Mouse (Mus musculus) intestine, postnatal 0 days (tissue): ENCODE data around the gene Pde4b. TPM values are rescaled to one million over a fixed set of nuclear protein-coding genes. Genes with fewer than 3 reads are reported as not detected.

Experiments
- ATAC-seq: fragments of 200-750 bp; cut with Nextera tagmentation; 2 replicates; pipeline ENCODE4 v1.8.0; 2017; ENCODE audit warnings: mild to moderate bottlenecking, moderate TSS enrichment, moderate library complexity
- H3K27ac ChIP-seq: fragments of 300-500 bp; sonication (generic); 2 replicates; pipeline ENCODE4 v1.5.1; 2014; ENCODE audit warnings: mild to moderate bottlenecking, low read depth, low read length, moderate library complexity
- H3K27me3 ChIP-seq: fragments of 300-500 bp; sonication (generic); replicated peaks from 2 replicates; pipeline ENCODE4 v1.6.1; 2014; ENCODE audit warnings: low read length, mixed read lengths; ENCODE audit not compliant: control insufficient read depth, insufficient read depth
- H3K36me3 ChIP-seq: fragments of 300-500 bp; sonication (generic); 2 replicates; pipeline ENCODE4 v1.6.1; 2014; ENCODE audit warnings: mild to moderate bottlenecking, moderate library complexity; ENCODE audit not compliant: control insufficient read depth, insufficient read depth
- H3K4me1 ChIP-seq: fragments of 300-500 bp; sonication (generic); replicated peaks from 2 replicates; pipeline ENCODE4 v1.6.1; 2014; ENCODE audit warnings: antibody characterized with exemption, low read length, mixed read lengths; ENCODE audit not compliant: control insufficient read depth, insufficient read depth
- H3K4me2 ChIP-seq: fragments of 300-500 bp; sonication (generic); replicated peaks from 2 replicates; pipeline ENCODE4 v1.6.1; 2014; ENCODE audit warnings: low read depth, mild to moderate bottlenecking, moderate library complexity
- H3K4me3 ChIP-seq: fragments of 300-500 bp; sonication (generic); 2 replicates; pipeline ENCODE4 v1.5.1; 2014; ENCODE audit warnings: low read depth, low read length
- H3K9ac ChIP-seq: fragments of 300-500 bp; sonication (generic); 2 replicates; pipeline ENCODE4 v1.6.1; 2014; ENCODE audit warnings: mild to moderate bottlenecking, low read depth, low read length
- H3K9me3 ChIP-seq: fragments of 300-500 bp; sonication (generic); 2 replicates; pipeline ENCODE4 v1.6.1; 2016; ENCODE audit warnings: mixed run types; ENCODE audit not compliant: control insufficient read depth
- CTCF ChIP-seq: sonication (generic); IDR thresholded peaks from 2 replicates; pipeline ENCODE4 v1.5.1; 2016; ENCODE audit warnings: low read depth, mild to moderate bottlenecking, control low read depth, antibody characterized with exemption, moderate library complexity
- WGBS: fragments of 180-500 bp; shearing (Covaris S2); extraction: QIAGEN DNeasy Blood & Tissue Kit; methylation state at CpG from one replicate; pipeline ENCODE4 v1.1.7; 2014; 5-methylcytosine and 5-hydroxymethylcytosine counted together
- polyA plus RNA-seq: library from polyadenylated mRNA; unstranded; fragments of >200 nt; fragmentation: Nextera tagmentation; extraction: Ambion mirVana; gene quantifications from 2 replicates; pipeline ENCODE4 v1.2.1, GENCODE M21; 2015

The Pde4b gene
- polyA plus RNA-seq, 1 experiment from 2014 or later = 6.9 TPM

DNA sequence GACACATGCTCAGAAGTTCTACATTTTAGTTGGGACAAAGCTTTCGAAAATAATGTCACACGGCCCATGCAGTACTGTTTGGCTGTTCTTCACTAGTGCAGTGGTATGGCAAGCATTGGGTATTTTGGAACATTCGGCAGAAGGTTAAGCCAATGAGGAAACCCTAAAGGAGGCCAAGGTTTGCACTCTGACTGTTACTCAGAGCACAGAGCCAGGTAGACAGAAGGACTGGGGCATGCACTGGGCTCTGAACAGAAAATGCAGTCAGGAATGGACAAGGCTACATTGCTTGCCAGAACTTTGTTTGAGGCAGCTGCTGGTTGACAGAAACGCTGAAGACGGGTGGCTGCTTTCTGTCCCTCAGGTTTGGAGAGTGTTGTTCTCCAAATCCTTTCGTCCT, 19.4 kb downstream of the Pde4b start:
- Histone ChIP-seq H3K9ac (no peak overlapping the region), H3K4me2 (no peak overlapping the region), H3K27me3 (no peaks in the 10 kb centered on the region), H3K4me3 (no peak overlapping the region), H3K4me1 (no peaks in the 10 kb centered on the region), H3K9me3 (no peaks in the 10 kb centered on the region), H3K36me3 (no peaks in the 10 kb centered on the region), H3K27ac (no peak overlapping the region)
- TF ChIP-seq CTCF = no peak
- WGBS = 89% methylated on average over 6 of the region's 6 CpGs
- ATAC-seq = no peak

DNA sequence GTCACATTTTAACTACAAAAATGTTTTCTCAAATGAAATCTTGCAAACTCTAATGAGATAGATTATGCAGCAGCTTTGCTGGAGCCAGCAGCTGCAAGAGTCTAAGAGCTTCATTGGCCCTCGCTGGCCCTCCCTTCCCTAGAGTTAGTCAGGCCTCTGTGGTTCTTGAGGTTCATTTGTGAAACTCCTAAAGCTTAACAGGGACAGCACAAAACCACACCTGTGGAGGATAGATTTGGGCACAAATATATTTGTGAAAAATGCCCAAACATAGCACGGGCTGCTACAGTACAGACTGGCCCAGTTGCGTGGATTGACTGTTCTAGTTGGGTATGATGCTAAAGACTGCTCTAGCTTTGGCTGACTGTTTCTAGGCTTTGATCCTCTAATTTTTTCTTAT, 32.1 kb downstream of the Pde4b start:
- no peak overlapping the region for H3K4me2 ChIP-seq

DNA sequence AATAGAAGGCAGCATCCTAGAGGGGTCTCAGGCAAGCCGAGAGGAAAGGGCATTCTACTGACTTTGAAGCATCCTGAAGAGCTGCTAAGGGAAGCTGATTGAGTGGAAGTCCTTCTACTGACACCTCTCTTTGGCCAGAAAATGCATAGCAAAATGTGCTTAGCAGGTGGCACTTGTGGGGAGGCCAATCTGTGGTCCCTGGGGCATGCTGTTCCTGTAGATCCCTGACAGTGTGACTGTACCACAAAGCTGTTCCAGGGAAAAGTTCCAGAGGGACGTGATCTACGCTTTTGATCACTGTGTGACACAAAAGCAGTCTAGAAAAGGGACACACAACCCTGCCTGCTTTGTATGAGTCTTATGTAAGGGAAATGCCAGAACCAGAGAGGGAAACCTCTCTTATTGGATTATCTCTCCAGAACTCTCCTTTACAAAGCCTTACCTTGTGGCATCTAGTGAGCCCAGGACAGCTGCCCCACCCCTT, 49.1 kb downstream of the Pde4b start:
- WGBS = 79% methylated on average over 3 of the region's 3 CpGs
- H3K27ac ChIP-seq = no peak overlapping the region
- H3K4me2 ChIP-seq = no peak overlapping the region
- H3K4me3 ChIP-seq = no peak overlapping the region
- H3K9me3 ChIP-seq = no peaks in the 10 kb centered on the region
- TF ChIP-seq CTCF = no peak
- H3K4me1 ChIP-seq = no peaks in the 10 kb centered on the region
- H3K27me3 ChIP-seq = no peaks in the 10 kb centered on the region
- H3K36me3 ChIP-seq = no peaks in the 10 kb centered on the region
- H3K9ac ChIP-seq = no peak overlapping the region
- no peak for ATAC-seq

More for the DNA sequence above, 32.1 kb downstream of the Pde4b start:
- no peak for TF ChIP-seq CTCF
- H3K4me1 ChIP-seq = no peaks in the 10 kb centered on the region
- no peaks in the 10 kb centered on the region for H3K36me3 ChIP-seq
- WGBS = 98% methylated on average over 3 of the region's 3 CpGs
- H3K27me3 ChIP-seq = no peaks in the 10 kb centered on the region
- no peak overlapping the region for H3K27ac ChIP-seq
- no peak overlapping the region for H3K9ac ChIP-seq
- H3K4me3 ChIP-seq = no peak overlapping the region
- ATAC-seq = no peak
- H3K9me3 ChIP-seq = no peaks in the 10 kb centered on the region

DNA sequence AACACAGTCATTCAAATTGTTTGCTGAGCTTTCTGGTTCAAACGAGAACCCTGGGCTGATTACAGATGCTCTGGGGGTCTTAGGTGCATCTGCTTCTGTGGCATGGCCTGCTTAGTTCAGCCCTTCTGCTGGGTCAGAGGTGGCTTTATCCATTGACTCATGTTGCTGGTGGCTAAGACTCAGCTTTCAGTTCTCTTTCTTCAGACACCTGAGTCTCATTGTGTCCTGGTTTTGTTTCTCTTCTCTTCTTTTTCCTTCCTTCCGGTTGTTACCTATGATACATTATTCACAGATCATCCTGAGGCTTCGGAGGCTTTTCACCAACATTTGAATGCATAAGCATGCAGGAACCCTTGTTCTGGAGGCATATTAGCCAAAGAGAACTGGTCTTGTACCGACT, 51.0 kb downstream of the Pde4b start:
- H3K9me3 ChIP-seq = no peaks in the 10 kb centered on the region
- H3K27ac ChIP-seq = no peak overlapping the region
- H3K9ac ChIP-seq = no peak overlapping the region
- H3K4me3 ChIP-seq = no peak overlapping the region
- H3K4me2 ChIP-seq = no peak overlapping the region
- no peaks in the 10 kb centered on the region for H3K27me3 ChIP-seq
- TF ChIP-seq CTCF = no peak
- no peaks in the 10 kb centered on the region for H3K36me3 ChIP-seq
- ATAC-seq = no peak
- 72% methylated on average over 4 of the region's 4 CpGs for WGBS
- no peaks in the 10 kb centered on the region for H3K4me1 ChIP-seq

DNA sequence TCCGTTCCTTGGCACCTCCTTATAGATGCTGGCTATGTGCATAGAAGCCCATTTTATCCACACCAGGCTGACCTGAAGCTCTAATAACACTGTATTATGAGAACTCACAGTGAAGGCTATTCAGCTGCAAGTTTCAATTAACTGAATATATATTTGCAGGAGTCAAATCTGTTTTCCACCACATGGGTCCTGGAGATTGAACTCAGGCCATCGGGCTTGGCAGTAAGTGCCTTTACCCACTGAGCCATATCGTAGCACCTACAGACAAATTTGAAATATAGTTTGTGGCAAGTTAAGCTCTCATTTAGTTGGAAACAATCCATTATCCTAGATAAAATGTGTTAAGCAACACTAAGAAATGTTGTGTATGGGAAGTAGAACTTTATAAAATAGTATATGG, 53.9 kb downstream of the Pde4b start:
- no peaks in the 10 kb centered on the region for H3K4me1 ChIP-seq
- TF ChIP-seq CTCF = no peak
- no peaks in the 10 kb centered on the region for H3K9me3 ChIP-seq
- no peak overlapping the region for H3K4me3 ChIP-seq
- no peak for ATAC-seq
- H3K4me2 ChIP-seq = no peak overlapping the region
- no peaks in the 10 kb centered on the region for H3K36me3 ChIP-seq
- 94% methylated on average over 3 of the region's 3 CpGs for WGBS
- no peak overlapping the region for H3K27ac ChIP-seq
- H3K27me3 ChIP-seq = no peaks in the 10 kb centered on the region
- no peak overlapping the region for H3K9ac ChIP-seq

DNA sequence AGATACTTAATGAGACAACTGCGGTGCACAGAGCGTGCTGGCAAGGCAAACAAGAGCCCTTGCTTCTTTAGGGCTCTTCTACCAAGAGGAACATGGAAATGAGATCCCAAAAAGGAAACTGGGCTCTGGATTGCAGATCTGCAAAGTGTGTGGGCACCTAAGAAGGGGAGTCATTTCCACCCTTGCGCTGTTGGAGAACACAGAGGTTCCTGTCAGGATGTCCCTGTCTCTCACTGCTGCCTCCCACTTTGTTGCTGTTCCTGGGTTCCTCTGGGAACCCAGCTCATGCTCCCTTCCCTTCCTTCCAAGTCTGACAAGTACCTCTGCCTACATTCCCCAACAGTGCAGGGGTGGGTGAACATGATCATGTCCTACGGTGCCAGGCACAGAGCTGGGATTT, 61.4 kb downstream of the Pde4b start:
- no peaks in the 10 kb centered on the region for H3K4me1 ChIP-seq
- no peak overlapping the region for H3K4me3 ChIP-seq
- no peak for TF ChIP-seq CTCF
- no peaks in the 10 kb centered on the region for H3K9me3 ChIP-seq
- no peak overlapping the region for H3K4me2 ChIP-seq
- no peak overlapping the region for H3K9ac ChIP-seq
- 84% methylated on average over 4 of the region's 4 CpGs for WGBS
- ATAC-seq = no peak
- no peak overlapping the region for H3K27ac ChIP-seq
- H3K27me3 ChIP-seq = no peaks in the 10 kb centered on the region
- no peaks in the 10 kb centered on the region for H3K36me3 ChIP-seq

DNA sequence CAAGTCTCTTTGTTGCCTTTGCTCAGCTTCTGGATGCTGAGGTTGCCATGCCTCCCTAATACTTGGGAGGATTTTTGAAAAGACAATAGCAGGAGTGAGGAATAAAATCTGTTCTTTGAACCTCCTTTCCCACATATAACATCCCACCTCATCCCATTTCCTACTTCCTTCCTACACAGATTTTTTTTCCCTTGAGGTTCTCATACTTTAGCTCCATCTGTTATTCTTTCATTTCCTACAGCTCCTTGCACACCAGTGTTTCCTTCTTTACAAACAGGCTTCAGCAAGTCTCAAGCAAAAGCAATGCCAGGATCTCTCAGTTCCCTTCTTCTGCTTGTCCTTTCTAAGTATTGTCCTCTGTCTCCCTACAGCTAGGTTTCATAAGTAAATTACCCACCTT, 71.8 kb downstream of the Pde4b start:
- Histone ChIP-seq H3K27ac (no peak overlapping the region), H3K27me3 (no peaks in the 10 kb centered on the region), H3K4me2 (no peak overlapping the region), H3K9me3 (no peaks in the 10 kb centered on the region), H3K36me3 (no peaks in the 10 kb centered on the region), H3K4me3 (no peak overlapping the region), H3K4me1 (no peaks in the 10 kb centered on the region), H3K9ac (no peak overlapping the region)
- no peak for TF ChIP-seq CTCF
- ATAC-seq = no peak
